Mouse (Mus musculus): ENCODE data around the gene Serp2.

DNA sequence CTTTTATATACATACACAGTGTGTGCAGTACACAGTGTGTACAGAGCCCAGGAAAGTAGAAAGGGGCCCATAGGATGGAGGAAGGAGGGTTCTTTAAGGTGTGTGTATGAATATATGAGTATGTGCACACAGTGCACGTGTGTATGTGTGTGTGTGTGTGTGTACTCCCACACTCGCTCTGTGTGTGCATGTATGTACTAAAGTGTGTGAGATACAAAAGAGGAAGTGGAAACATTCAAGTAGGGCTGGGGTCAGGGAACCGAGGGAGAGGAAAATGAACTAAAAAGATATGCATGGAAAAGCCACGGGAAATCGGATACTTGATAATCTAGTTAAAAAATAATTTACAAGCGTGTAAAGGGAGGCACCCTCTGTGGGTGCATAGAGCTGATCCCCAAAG lies 47.3 kb upstream of the Serp2 start:
- no peak for TF ChIP-seq POLR2A (IDR thresholded peaks at IDR 0.05; ENCODE audit: insufficient read depth, low read depth, low read length)
- no peak for TF ChIP-seq CTCF (IDR thresholded peaks at IDR 0.05)
